Mouse (Mus musculus) lung, postnatal 0 days (tissue): ENCODE results near the gene Rnf215.

Source experiments
- CTCF ChIP-seq: IDR thresholded peaks from 2 replicates; pipeline ENCODE4 v1.5.1; 2016; ENCODE audit warnings: antibody characterized with exemption, mild to moderate bottlenecking
- EP300 ChIP-seq: IDR thresholded peaks from 2 replicates; pipeline ENCODE4 v1.6.1; 2016; ENCODE audit warnings: antibody characterized with exemption, mild to moderate bottlenecking, control low read depth

- TF ChIP-seq CTCF = no peak
- no peak for TF ChIP-seq EP300
Measured at GRCm38 (mm10) chr11:4146381-4146780, 11.4 kb downstream of the Rnf215 start.
